Mouse (Mus musculus) CH12F3 (cell line): ENCODE results near the gene Cyp4f18.
"Not testable (repeated sequence)": the region's sequence is repeated elsewhere in the genome, so short reads cannot be mapped to it uniquely, and the experiment has no call there.

Experiments
- in situ Hi-C: fragments of 300-500 bp; cut with MboI; formaldehyde crosslinking; loops from 2 replicates; pipeline ENCODE4 v1.14.3; 2020; ENCODE audit warnings: low sequenced_read_pairs

The Cyp4f18 gene

DNA sequence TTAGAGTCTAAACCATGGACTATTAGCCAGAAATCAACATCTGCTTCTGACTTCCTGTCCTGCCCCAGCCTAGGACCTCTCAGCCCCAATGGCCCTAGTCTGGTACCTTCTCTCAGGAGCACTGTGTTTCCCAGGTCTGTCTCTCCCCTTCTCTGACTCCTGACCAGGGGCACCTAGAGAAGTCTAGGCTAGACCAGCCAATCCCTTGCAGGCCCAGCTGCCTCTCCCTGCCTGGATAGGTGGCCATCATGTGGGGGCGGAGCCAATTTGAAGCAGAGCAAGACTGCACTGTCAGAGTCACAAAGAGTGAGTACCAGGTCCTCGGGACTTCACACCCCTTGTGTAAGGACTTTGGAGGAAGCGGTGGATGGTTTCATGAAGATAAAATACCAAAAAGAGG, at the start of gene Cyp4f18:
Cyp4f18 (minus strand) TSS at position 154 of the 400 bp plus-strand sequence.
- in situ Hi-C loops: no loop called here

DNA sequence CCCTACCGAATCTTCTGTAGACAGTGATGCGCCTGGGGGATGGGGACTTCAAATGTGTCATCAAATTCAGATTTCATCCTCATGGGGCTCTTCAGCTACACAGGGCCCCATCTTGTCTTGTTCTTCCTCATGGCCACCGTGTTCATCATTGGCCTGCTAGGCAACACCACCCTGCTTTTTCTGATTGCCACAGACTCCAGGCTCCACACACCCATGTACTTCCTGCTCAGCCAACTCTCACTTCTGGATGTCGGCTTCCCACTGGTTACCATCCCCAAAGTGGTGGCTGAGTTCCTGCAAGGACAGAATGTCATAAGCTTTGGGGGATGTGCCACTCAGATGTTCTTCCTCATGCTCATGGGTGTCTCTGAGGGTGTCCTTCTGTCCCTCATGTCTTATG, 48.2 kb upstream of the Cyp4f18 start:
- in situ Hi-C loops: loop anchor here (25.0 kb wide), 1 partner anchor 920 kb away; no protein-coding TSS in a partner anchor

- in situ Hi-C loops: loop anchor here (25.0 kb wide), 1 partner anchor 917 kb away; no protein-coding TSS in a partner anchor
Measured at GRCm38 (mm10) chr8:72054633-72055032, 45.2 kb upstream of the Cyp4f18 start.

- in situ Hi-C loops: no loop called here
Measured at GRCm38 (mm10) chr8:72042493-72042892, 33.1 kb upstream of the Cyp4f18 start.

DNA sequence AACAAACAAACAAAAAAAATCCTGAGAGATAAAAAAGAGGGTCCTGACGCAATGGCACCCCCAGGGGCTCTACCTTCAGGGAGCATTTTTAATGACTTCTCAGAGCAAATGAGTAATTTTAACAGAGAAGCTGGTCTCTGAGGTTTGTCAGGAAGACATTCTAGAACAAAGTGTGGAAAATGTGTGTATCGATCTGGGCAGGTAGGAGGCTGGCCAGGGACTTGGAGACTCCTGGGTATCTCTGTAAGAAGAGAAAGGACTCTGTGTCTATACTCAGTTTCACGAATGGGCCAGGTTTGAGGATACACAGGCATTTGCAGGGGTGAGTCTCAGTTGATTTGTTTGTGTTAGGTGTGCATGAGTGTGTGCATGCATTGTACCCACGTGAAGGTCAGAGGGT, 31.5 kb upstream of the Cyp4f18 start, which contains the start of gene Olfr372:
Olfr372 (plus strand) TSS at position 301 of the 400 bp plus-strand sequence.
- in situ Hi-C loops: not testable (repeated sequence)

- in situ Hi-C loops: not testable (repeated sequence)
Measured at GRCm38 (mm10) chr8:72032926-72033325, 23.5 kb upstream of the Cyp4f18 start.

- in situ Hi-C loops: not testable (repeated sequence)
Measured at GRCm38 (mm10) chr8:72024886-72025285, 15.5 kb upstream of the Cyp4f18 start.

- in situ Hi-C loops: no loop called here
Measured at GRCm38 (mm10) chr8:72019816-72020215, 10.4 kb upstream of the Cyp4f18 start.

DNA sequence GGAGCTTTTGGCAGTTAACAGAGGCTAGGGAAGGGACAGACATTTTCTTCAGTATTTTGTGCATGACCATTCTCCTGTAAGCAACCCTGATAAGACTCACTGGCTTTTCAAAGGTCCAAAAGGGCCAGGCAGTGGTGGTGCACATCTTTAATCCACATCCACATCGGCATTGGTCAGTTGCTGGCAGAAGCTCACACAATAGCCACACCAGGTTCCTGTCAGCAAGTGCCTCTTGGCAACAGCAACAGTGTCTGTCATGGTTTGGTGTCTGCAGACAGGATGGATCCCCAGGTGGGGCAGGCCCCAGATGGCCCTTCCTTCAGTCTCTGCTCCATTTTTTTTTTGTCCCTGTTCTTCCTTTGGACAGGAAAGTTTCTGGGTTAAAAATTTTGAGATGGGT, 9.6 kb upstream of the Cyp4f18 start:
- in situ Hi-C loops: not testable (repeated sequence)

DNA sequence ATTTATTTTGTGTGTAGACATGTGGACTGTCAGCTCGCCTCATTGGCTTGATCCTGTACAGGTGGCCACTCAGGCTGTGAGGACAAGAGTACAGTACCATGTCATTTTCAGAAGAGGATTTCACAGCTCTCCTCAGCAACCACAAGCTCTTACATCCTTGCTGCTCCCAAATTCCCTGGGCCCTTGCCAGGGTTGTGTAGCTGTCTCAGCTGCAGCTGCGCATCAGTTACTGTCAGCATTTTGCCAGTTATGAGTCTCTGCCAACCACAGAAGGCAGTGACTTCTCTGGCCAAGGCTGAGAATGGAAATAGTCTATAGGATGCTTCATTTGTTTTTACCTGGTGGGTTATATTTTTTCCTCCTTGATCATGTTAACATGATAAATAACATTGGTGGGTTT, 8.7 kb upstream of the Cyp4f18 start:
- in situ Hi-C loops: no loop called here

GRCm38 (mm10) chr8:72017339-72017738, 7.9 kb upstream of the Cyp4f18 start:
- in situ Hi-C loops: not testable (repeated sequence)

- in situ Hi-C loops: not testable (repeated sequence)
Measured at GRCm38 (mm10) chr8:72013506-72014228, 4.2 kb upstream of the Cyp4f18 start.

DNA sequence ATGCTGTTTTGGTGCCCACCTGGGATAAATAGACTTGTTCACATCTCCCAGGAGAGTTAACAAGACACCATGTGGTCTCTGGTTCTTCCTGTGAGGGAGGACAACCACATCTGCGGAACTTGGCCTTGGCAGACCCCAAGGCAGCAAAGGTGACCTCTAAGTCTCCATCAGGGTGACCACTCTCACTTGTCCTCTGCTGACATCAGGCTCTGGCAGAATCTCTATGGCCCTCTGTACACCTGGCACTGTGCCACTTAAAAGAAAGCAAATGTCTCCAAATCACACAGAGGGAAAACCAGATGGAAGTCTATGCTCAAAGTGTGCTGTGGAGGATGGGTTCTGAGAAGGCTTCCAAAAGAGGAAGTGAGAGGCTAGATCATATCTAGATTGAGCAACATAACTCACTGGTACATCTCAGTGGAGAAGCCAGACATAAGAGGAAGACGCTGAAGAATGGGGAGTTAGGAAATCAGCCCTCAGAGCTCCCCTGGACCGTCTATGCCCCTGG, 1.2 kb downstream of the Cyp4f18 start:
- in situ Hi-C loops: no loop called here

GRCm38 (mm10) chr8:72006763-72007162, 2.7 kb downstream of the Cyp4f18 start:
- in situ Hi-C loops: no loop called here

DNA sequence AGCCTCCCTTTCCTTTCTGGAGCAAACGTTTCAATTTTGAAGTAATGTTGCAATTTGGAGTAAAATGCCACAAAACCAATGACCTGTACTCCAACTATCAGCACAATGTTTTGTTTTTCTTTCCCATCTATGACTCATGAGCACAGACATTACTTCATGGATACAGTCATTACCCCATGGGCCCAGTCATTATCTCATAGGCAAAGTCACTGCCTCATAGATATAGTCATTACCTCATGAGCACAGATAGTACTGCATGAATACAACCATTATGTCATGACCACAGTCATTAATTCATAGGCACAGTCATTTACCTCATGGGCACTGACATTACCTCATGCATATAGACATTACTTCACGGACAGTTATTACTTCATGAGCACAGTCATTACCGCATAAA, 3.5 kb downstream of the Cyp4f18 start:
- in situ Hi-C loops: no loop called here

DNA sequence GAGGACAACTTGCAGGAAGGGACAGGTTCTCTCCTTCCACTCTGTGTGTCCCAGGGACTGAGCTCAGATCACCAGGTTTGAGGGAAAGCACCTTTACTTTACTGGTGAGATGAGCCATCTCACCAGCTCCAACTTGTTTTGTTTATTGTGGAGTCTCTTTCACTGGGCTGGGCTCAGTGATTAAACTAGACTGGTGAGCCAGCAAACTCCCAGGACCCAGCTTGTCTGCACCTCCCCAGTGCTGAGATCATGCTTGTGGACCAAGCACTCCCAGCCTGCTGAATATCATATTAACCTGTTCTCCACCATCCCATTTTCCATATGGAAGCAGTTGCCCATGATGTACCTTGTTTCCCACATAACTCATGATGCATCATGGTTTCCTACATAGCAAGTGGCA, 6.5 kb downstream of the Cyp4f18 start:
- in situ Hi-C loops: no loop called here

- in situ Hi-C loops: no loop called here
Measured at GRCm38 (mm10) chr8:72000223-72000622, 9.2 kb downstream of the Cyp4f18 start.

DNA sequence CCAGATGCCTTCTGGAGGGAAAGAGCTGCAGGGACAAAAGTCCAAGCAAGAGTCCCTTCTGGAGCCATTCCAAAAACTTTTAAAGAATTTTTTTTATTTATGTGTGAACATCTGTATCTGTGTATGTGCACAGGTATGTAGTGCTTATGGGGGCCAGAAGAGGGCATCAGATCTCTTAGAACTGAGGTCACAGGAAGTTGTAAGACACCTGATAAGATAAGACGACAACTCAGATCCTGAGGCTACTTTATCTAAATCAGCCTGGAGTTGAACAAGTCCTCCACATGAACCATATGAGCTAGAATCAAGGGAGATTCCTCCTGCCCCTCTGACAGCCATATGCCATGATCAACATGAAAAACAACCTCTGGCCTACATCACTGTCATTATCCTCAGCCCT, 10.0 kb downstream of the Cyp4f18 start:
- in situ Hi-C loops: loop anchor here (25.0 kb wide), 1 partner anchor 862 kb away; no protein-coding TSS in a partner anchor

GRCm38 (mm10) chr8:71988867-71989599, 20.4 kb downstream of the Cyp4f18 start:
- in situ Hi-C loops: loop anchor here (25.0 kb wide), 1 partner anchor 852 kb away; no protein-coding TSS in a partner anchor

GRCm38 (mm10) chr8:71988110-71988866, 21.1 kb downstream of the Cyp4f18 start:
- in situ Hi-C loops: loop anchor here (25.0 kb wide), 1 partner anchor 851 kb away; no protein-coding TSS in a partner anchor

DNA sequence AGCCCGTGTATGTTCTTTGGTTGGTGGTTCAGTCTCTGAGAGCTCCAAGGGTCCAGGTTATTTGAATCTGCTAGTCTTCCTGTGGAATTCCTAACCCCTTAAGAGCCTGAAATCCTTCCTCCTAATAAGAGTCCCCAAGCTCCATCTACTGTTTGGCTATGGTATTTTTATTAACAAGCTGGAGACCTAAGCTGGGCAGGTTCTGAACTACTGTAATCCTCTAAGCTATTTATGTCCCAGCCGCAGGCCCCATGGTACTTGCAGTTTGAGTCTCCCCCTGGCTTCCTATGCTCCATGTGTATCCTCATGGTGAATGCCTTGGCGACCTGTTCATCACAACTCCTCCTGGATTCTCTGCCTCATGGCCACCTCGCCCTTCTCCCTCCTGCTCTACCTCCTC, 24.8 kb downstream of the Cyp4f18 start:
- in situ Hi-C loops: loop anchor here (25.0 kb wide), 1 partner anchor 847 kb away; no protein-coding TSS in a partner anchor
